Mouse (Mus musculus) natural killer cell, adult 2 months (primary cell): ENCODE results near the gene Gimd1.

Experiments used
- DNase-seq, 2 experiments: peaks; one replicate each; pipeline ENCODE4 v3.0.0; 2022; ENCODE audit warnings: low spot score in 2 of 2

The Gimd1 gene

DNA sequence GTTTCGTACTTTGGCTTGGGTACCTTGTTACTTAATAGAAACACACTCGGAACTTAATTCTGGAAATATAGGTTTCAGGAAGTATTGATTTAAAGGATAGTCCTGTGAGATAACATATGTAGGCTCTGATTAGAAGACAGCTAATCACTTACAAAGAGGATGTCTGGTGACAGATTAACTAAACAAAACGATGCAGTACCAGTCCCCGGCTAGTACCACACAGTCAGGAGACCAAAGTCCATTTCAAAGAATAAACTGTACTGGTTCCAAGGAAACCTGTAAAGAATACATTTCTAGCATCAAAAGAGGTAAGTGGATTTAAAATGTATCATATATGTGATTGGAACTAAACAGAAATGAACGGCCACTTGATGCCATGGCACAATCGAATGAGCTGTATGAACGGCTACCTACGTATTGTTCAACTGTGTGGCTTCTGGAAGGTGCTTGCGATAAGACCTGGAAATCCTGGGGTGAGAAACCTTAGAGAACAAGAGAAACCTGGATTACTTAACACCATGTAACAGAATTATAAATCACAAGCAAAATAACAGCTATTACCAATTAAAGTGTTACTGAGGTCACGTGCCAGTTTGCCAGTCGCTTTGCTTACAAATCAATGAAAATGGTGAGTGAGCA, at the start of gene Gimd1:
Gene Gimd1 (plus strand): TSS at position 220 of the 639 bp plus-strand sequence.
- DNase-seq: no peak

GRCm38 (mm10) chr3:132581198-132581597, 48.4 kb upstream of the Gimd1 start:
- DNase-seq: no peak

DNA sequence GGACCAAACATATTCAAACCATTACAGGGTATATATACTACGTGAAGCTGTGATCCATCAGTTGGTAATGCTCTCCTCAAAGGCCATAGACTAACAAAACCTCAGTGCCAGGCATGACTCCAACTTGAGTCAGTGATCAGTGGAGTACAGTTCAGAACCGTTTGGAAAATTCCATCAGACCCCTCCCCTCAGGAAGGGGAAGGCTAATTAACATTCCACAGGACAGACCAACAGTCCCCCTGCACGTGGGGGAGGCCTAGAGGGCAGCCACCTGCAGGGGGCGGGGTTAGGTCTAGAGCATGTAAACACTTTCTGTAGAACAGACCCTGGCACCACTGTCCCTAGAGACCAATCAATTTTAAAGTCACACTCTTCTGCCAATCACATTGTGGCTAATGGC, 47.3 kb upstream of the Gimd1 start:
- no peak for DNase-seq

- DNase-seq: no peak
Measured at GRCm38 (mm10) chr3:132585122-132585972, 44.3 kb upstream of the Gimd1 start.

GRCm38 (mm10) chr3:132588146-132588545, 41.5 kb upstream of the Gimd1 start:
- no peak for DNase-seq

DNA sequence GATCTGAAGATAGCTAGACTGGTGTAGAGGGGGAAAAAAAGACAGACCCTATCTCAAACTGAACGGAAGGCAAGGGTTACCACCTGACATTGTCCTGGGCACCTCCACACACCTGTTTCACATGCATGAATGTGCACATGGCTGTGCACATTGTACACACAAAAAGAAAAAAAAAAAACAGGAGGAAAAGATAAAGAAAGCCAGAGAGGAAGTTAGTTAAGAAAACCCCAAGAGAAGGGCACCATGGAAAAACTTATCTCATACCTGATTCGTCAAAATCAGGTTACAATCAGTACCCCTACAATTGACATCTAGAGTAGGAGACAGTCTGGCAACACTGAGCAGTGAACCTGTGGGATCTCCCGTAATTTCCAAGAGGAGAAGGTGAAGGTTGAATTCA, 39.6 kb upstream of the Gimd1 start:
- DNase-seq: no peak

GRCm38 (mm10) chr3:132590604-132591003, 39.0 kb upstream of the Gimd1 start:
- no peak for DNase-seq

- no peak for DNase-seq
Measured at GRCm38 (mm10) chr3:132628741-132629140, 879 bp upstream of the Gimd1 start.

GRCm38 (mm10) chr3:132633261-132633660, 3.6 kb downstream of the Gimd1 start:
- no peak for DNase-seq

- DNase-seq: no peak
Measured at GRCm38 (mm10) chr3:132637080-132637479, 7.5 kb downstream of the Gimd1 start.

DNA sequence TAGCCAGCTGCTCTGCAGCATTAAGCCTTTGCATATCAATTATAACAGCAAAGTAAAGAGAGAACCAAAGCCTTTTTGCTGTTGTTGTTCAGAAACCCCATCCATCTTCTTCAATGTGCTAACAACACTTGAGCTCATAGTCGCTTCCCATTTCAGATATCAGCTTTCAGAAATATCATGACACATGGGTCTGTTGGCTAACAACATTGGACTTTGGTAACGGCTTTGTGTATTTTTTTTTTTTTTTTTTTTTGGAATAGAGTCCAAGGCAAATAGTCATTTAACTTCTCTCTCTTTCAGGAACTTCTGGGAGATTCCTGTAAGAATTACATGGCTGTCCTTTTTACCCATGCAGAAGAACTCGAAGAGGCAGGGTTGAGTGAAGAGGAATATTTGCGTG, 14.5 kb downstream of the Gimd1 start:
- no peak for DNase-seq

- DNase-seq: no peak
Measured at GRCm38 (mm10) chr3:132646814-132647213, 17.2 kb downstream of the Gimd1 start.

GRCm38 (mm10) chr3:132649368-132649767, 19.7 kb downstream of the Gimd1 start:
- no peak for DNase-seq

- DNase-seq: no peak
Measured at GRCm38 (mm10) chr3:132650191-132650590, 20.6 kb downstream of the Gimd1 start.

DNA sequence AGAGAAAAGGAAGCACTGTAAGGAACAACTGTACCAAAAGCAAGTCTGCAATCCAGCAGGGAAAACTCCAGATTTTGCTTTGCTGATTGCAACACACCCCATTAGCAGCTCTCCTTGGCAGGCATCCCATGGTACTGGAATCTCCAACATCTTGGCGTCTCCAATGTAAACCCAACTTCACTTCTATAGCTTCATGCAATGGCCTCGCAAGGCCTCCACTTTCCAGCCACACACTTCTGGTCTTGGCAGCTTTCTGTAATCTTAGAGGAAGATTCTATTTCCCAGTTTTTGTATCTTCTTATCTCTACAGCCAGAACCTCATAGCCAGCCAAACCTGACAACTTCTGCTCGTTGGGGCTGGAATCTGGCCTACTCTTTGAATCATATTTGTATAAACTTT, 22.2 kb downstream of the Gimd1 start:
- DNase-seq: no peak

DNA sequence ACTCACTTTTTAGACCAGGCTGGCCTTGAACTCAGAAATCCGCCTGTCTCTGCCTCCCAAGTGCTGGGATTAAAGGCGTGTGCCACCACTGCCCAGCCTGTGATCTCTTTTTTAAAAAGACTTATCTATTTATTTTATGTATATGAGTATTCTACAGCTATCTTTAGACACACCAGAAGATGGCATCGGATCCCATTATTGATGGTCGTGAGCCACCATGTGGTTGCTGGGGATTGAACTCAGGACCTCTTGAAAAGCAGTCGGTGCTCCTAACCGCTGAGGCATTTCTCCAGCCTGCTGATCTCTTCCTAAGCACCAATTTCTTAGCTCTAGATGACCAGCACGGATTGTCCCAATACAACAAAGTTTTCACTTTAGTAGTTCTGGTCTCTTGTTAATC, 24.3 kb downstream of the Gimd1 start:
- no peak for DNase-seq

GRCm38 (mm10) chr3:132655955-132656354, 26.3 kb downstream of the Gimd1 start:
- no peak for DNase-seq

- no peak for DNase-seq
Measured at GRCm38 (mm10) chr3:132677494-132677893, 47.9 kb downstream of the Gimd1 start.

DNA sequence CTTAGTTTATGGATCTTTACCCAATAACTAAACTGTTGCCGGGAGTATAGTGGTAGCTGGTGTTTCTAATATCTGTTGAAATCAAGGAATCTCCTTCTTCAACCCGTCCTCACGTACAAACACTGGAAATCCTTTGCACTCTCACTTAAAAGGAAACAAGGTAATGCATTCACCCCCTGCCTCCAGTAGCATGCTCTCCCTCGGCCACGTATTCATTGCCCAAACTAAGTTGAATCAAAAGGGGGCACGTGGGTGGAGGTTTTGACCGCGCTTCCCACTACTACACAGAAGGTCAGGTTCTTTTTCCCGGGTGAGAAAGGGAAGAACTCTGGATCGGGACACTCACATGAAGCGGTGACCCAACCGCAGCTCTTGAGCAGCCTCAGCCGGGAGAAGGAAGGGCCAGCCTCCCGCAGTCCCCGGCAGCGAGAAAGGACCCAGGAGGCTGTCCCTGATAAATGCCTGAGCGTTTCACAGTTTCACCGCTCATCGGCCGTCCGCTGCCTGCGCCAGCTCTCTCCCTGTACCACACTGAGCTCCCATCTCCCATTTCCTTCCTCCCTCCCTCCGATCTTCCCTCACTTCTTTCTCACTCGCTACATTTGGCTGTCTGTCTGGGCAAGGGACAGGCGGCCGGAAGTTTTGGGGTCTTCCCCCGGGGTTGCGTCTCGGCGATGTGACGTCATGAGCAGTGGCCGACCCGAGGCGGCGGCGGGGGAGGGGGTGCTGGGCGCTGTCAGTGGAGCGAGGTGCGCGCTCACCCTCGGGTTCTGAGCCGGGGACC, 54.0 kb downstream of the Gimd1 start, which contains the start of gene Tbck:
Gene Tbck (plus strand): TSS at position 698 of the 784 bp plus-strand sequence.
- DNase-seq: peak; percentile 94 to 95

DNA sequence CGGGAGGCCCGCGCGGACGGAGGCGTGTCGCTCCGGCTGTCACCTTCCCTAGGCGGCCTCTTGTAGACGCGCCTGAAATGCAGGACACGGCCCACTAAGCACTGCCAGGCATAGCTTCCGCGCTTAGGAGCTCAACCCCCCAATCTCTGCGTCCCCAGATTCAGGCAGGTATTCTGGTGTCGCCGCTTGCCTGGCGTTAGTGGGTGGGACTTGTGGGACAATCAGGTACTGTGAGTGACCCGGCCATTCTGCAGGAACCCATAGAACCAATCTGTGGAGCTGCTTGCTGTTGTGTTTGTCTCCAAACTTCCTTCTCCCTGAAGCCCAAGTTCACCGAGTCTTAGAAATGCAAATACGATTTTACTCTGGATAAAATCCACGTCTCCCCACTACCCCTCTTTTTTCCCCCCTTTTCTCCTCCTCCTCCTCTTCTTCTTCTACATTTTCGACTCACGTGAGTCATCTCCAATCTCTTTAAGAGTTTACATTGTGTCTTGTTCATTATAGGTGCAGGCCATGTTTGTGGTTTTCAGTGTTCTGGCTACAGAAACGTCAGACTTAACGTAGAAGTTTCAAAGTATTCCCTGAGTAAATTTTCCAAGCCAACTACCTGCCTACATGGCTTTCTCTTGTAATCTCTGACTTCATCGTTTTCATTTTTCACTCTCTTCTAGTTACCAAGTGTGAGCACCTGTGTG, 54.8 kb downstream of the Gimd1 start, which contains the start of gene Aimp1:
Gene Aimp1 (minus strand): TSS at position 140 of the 698 bp plus-strand sequence.
- no peak for DNase-seq
